Mouse (Mus musculus) left cerebral cortex, postnatal 4 days (tissue): ENCODE measurements around the gene Zswim9. TPM values are rescaled to one million over a fixed set of nuclear protein-coding genes. Genes with fewer than 3 reads are reported as not detected.

Experiments
- DNase-seq: peaks from one replicate; pipeline ENCODE4 v3.0.0-alpha.2; 2022
- intact Hi-C: fragments of 180-260 bp; cut with DNase I; formaldehyde crosslinking; loops from one replicate; pipeline ENCODE4 v1.15.1; 2025
- total RNA-seq, 2 experiments: library from RNA; stranded (reverse); gene quantifications; 2 replicates each; pipeline ENCODE4 v1.2.3; 2021

The Zswim9 gene
- total RNA-seq, 2 experiments from 2014 or later, result 18.6 to 18.7 TPM

DNA sequence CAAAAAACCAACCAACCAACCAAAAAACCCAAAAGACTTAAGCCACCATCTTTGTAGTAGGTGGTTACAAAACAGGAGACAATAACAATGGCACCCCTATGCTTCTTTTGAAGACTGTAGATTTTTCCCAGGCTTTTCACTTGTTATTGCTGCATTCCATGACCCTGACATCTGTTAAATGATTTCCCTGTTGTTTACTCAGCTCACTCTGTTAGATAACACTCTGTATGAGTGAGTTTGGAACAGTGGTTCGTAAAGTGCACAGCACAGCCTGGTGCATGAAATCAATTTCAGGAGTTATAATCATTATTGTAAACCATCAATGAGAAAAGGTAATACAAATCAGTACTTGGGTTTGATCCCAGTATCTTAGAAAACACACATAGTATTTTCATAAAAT is 6.8 kb downstream of the Zswim9 start:
- intact Hi-C loops, result no loop called here
- DNase-seq, result no peak

DNA sequence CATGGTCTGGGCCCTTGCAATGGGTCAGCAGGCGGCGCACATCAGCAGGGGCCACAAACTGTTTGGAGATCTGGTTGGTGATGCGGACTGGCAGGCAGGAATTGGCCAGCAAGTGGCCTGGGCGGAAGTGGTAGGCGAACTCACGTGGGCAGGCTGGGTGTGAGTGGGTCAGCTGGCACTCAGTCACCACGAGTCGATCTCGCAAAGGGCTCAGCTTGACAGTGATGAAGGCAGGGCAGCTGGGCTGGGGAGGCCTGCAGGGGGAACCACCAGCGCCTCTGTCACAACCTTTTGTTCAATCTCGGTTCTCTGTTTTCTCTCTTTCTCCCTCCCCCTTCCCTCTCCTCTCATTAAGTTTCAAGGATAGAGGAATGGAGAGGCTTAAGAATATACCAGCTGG is 9.1 kb downstream of the Zswim9 start:
- intact Hi-C loops, result loop anchor here (10.0 kb wide), 1 partner anchor 185 kb away; no protein-coding TSS in a partner anchor
- DNase-seq, result no peak

DNA sequence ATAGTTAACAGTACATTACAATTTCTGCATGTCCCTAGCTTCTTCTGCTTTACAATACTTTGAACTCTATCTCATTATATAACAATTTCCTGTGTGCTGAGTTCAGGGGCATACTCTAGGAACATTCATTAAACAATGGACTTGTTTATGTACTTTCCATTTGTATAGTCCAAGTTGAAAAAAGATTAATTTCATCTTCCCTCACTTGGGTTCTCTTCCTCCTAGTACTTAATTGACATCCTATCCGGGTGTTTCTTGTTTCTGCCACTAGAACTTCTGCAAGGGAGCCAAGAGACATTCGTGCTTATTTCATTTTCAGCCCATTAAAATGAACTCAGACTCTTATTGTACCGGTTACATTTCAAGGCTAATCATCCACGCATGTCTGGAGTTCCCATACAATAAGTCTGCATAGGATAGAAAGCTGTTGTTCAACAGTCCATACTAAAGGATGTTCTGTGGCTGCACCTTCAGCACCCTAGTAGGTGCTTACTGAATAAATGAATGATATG is 9.7 kb downstream of the Zswim9 start:
- intact Hi-C loops, result loop anchor here (10.0 kb wide), 1 partner anchor 184 kb away; no protein-coding TSS in a partner anchor
- no peak for DNase-seq

DNA sequence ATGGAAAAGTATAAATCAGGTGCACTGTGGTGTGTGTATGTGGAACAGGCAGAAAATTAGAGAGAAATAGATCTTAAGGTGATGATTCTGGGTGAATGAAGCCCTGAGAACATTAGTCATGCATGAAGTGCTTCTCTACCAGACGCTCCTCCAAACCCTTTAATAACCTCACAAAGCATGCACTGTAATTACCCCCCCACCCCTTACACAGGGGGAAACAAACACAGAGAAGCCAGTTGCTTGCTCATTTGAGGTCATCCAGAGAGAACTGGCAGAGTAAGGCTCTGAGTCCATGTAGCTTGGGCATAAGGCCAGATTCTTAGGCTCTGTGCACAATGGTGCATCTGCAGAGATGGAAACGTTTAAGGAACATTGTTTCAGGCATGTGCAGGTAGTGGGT is 14.1 kb downstream of the Zswim9 start:
- DNase-seq, result no peak
- intact Hi-C loops, result loop anchor here (10.0 kb wide), 1 partner anchor 180 kb away; no protein-coding TSS in a partner anchor

DNA sequence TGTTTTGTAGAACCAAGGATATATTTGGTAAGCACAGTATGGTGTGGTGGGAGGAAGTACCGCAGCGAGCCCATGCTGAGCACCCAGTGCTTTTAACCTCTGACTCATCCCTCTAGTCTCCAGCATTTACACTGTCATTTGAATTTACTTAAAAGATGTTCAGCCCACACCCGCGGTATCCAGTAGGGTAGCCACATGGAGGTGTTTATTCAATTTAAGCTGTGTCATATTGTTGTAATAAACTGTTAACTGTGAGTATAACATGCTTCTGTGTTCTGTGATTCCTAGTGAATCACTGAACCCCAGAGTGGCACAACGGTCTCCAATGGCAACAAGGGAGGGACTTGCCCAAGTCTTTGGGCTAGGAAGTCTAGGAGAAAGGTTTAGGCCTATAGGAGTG is 14.7 kb downstream of the Zswim9 start:
- intact Hi-C loops, result loop anchor here (10.0 kb wide), 1 partner anchor 179 kb away; no protein-coding TSS in a partner anchor
- DNase-seq, result no peak

DNA sequence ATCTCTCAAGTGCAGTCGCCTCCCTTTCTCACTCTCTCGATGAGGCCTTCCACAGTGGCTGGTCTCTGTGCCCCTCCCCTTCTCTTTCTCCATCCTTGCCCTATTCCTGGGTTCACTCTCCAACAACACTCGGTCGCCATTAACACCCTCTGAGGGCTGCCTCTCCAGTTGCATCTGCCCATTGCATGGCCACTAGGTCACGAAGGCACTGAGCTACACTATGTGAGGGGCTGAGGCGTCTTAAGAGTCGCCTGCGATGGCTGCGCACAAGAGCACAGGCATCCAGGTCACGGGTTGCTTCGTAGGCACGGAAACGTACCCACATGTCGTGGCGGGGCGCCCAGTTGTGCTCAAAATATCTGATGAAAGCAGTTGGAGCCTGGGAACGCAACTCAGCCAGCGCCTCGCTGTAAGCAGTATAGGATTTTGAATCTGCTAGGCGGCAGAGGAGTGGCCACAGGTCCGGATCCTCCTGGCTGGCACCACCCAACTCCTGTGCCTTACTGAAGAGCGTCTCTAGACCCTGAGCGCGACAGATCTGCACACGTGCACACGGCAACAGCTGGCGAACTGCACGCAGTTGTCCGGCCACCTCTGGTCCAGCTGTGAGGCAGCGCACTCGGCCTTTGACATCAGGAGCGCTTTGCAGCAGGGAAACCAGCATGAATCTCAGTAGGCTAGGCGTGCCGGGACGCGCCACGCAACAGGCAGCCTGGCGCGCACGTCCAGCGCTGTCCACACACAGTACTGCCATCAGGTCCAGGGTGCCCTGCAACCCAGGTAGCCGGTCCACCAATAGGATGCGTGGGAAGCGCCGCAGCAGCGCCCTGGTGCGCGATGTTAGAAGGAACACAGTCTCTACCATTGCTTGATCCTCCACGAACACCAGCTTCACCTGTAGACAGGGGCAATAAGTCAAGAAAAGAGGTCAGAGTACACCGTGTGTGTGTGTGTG is 17.5 kb downstream of the Zswim9 start:
- intact Hi-C loops, result loop anchor here (10.0 kb wide), 1 partner anchor 176 kb away; no protein-coding TSS in a partner anchor
- no peak for DNase-seq

DNA sequence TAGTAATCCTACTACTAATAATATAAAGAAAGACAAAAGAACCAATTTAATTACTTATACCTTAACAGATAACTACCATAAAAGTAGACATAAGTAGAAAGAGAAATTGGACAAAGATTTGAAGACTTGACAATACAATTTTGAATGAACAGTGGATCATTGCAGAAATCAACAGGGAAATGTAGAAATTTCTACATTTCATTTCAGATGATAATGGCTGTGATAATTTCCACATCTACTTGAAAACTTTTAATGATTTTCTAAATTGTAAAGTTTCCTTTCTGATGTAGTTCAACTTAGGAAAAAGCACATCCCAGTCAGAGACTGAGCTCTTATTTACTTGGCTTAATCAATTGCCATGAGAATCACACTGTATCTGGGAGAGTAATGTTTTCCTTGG is 65.8 kb downstream of the Zswim9 start, which contains the start of gene Vmn1r89:
TSS of gene Vmn1r89 (plus strand) at position 301 of the 400 bp plus-strand sequence.
- intact Hi-C loops, result no loop called here
- no peak for DNase-seq

Other genes with a start within 250 kb of the Zswim9 start
- 100 to 1,000 TPM; 120 to 122 TPM for gene Chmp2a, start 243.9 kb downstream of the Zswim9 start, total RNA-seq
- 100 to 1,000 TPM; 198 to 213 TPM for gene Ube2m, start 240.4 kb downstream of the Zswim9 start, total RNA-seq
- 10 to 100 TPM; 13.7 to 17.3 TPM for gene Mzf1, start 224.0 kb downstream of the Zswim9 start, total RNA-seq
- under 1 TPM; 0.06 to 0.08 TPM for gene Vmn1r85, start 183.5 kb downstream of the Zswim9 start, total RNA-seq
- gene Vmn1r86, start 158.8 kb downstream of the Zswim9 start, total RNA-seq, result not detected
- not detected for gene Vmn1r87, start 138.6 kb downstream of the Zswim9 start, total RNA-seq
- under 1 TPM; 0.16 to 0.22 TPM for gene Vmn1r88, start 119.2 kb downstream of the Zswim9 start, total RNA-seq
- not detected for gene Vmn1r89, start 65.7 kb downstream of the Zswim9 start, total RNA-seq
- 10 to 100 TPM; 21.1 to 24.0 TPM for gene Lig1, start 1.4 kb downstream of the Zswim9 start, total RNA-seq
- 1 to 10 TPM in 1 of 2 experiments, under 1 TPM in 1; 0.95 to 1.3 TPM for gene Pla2g4c, start 45.9 kb upstream of the Zswim9 start, total RNA-seq
- 1 to 10 TPM in 1 of 2 experiments, under 1 TPM in 1; 0.64 to 1.2 TPM for gene Cabp5, start 119.4 kb upstream of the Zswim9 start, total RNA-seq
- gene Bsph1, start 172.1 kb upstream of the Zswim9 start, total RNA-seq, result not detected